Mouse (Mus musculus) midbrain, embryonic 14.5 days (tissue): ENCODE data around the gene Chml. TPM values are rescaled to one million over a fixed set of nuclear protein-coding genes. Genes with fewer than 3 reads are reported as not detected.

Experiments used
- ATAC-seq: fragments of 200-750 bp; cut with Nextera tagmentation; 2 replicates; pipeline ENCODE4 v1.8.0; 2017; ENCODE audit warnings: moderate number of reproducible peaks, moderate library complexity; ENCODE audit not compliant: low FRiP score, low TSS enrichment
- DNase-seq: peaks from one replicate; pipeline ENCODE4 v3.0.0-alpha.2; 2015
- H3K27ac ChIP-seq: fragments of 300-500 bp; sonication (generic); replicated peaks from 2 replicates; pipeline ENCODE4 v1.5.1; 2014; ENCODE audit warnings: mild to moderate bottlenecking, low read depth, low read length, moderate library complexity
- H3K27me3 ChIP-seq: fragments of 300-500 bp; sonication (generic); 2 replicates; pipeline ENCODE4 v1.6.1; 2014; ENCODE audit warnings: low read length, control low read depth, mixed read lengths; ENCODE audit not compliant: control insufficient read depth, insufficient read depth
- H3K36me3 ChIP-seq: fragments of 300-500 bp; sonication (generic); 2 replicates; pipeline ENCODE4 v1.6.1; 2014; ENCODE audit warnings: low read length, control low read depth; ENCODE audit not compliant: control insufficient read depth, insufficient read depth
- H3K4me1 ChIP-seq: fragments of 300-500 bp; sonication (generic); 2 replicates; pipeline ENCODE4 v1.6.1; 2014; ENCODE audit warnings: mild to moderate bottlenecking, antibody characterized with exemption, low read length, control low read depth; ENCODE audit not compliant: control insufficient read depth, insufficient read depth
- H3K4me2 ChIP-seq: fragments of 300-500 bp; sonication (generic); 2 replicates; pipeline ENCODE4 v1.6.1; 2014; ENCODE audit warnings: mild to moderate bottlenecking, low read length, moderate library complexity
- H3K4me3 ChIP-seq: fragments of 300-500 bp; sonication (generic); replicated peaks from 2 replicates; pipeline ENCODE4 v1.5.1; 2014; ENCODE audit warnings: low read depth, low read length
- H3K9ac ChIP-seq: fragments of 300-500 bp; sonication (generic); replicated peaks from 2 replicates; pipeline ENCODE4 v1.6.1; 2014; ENCODE audit warnings: mild to moderate bottlenecking, low read length, moderate library complexity
- H3K9me3 ChIP-seq: fragments of 300-500 bp; sonication (generic); 2 replicates; pipeline ENCODE4 v1.6.1; 2016; ENCODE audit warnings: low read length, control low read depth, mixed read lengths; ENCODE audit not compliant: control insufficient read depth
- WGBS: fragments of 180-500 bp; shearing (Covaris S2); extraction: QIAGEN DNeasy Blood & Tissue Kit; methylation state at CpG from one replicate; pipeline ENCODE4 v1.1.7; 2014; 5-methylcytosine and 5-hydroxymethylcytosine counted together
- polyA plus RNA-seq: library from polyadenylated mRNA; unstranded; fragments of >200 nt; fragmentation: Nextera tagmentation; extraction: Ambion mirVana; gene quantifications from 2 replicates; pipeline ENCODE4 v1.2.1, GENCODE M21; 2014

Chml gene
- polyA plus RNA-seq, 1 experiment from 2014 or later: 5.6 TPM

DNA sequence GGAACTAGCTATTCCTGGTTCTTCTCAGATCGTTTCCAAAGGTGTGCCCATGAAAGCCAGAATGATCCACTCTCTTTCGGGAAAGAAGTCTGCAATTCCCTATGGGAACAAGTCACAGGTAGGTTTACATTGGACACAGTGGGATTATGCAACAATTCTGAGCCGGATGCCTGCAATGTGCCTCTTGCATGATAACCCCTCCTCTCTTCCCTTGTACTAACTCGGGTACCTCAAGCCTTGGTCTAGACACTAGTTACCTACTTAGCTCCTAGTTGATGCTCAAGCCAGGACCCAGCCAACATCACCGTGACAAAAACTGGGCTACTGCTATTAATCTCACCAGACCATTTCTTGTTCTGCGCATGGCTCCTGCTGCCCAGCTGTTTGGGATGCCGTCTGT lies 53.6 kb downstream of the Chml start:
- H3K27ac ChIP-seq: no peak overlapping the region
- H3K4me2 ChIP-seq: no peak overlapping the region
- DNase-seq (no peak), ATAC-seq (no peak)
- WGBS: 87% methylated on average over 7 of the region's 7 CpGs
- H3K9me3 ChIP-seq: no peaks in the 10 kb centered on the region
- H3K27me3 ChIP-seq: no peaks in the 10 kb centered on the region
- H3K4me3 ChIP-seq: no peak overlapping the region
- H3K4me1 ChIP-seq: no peaks in the 10 kb centered on the region; the same call in 1 of the 2 replicates
- H3K36me3 ChIP-seq: no peaks in the 10 kb centered on the region
- no peak overlapping the region for H3K9ac ChIP-seq

DNA sequence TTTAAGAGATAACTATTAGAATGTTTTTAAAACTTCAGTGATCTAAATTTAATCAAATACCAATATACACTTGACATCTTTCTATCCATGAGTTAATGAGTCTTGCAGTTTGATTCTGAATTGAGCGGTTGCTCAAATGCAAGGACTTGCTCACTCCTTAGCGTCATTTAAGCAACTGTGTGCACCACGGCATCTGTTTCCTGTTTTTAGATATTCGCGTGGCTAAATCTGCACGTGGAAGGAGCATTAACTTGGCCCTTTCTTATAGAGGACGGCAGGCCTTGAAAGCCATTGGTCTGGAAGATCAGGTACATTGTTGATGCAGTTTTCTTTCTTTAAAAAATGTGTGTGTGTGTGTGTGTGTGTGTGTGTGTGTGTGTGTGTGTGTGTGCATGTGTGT lies 55.0 kb downstream of the Chml start:
- Histone ChIP-seq H3K4me1 (no peaks in the 10 kb centered on the region; the same call in 1 of the 2 replicates), H3K27ac (no peak overlapping the region), H3K9me3 (no peaks in the 10 kb centered on the region), H3K27me3 (no peaks in the 10 kb centered on the region), H3K9ac (no peak overlapping the region), H3K36me3 (no peaks in the 10 kb centered on the region), H3K4me3 (no peak overlapping the region), H3K4me2 (no peak overlapping the region)
- no peak for DNase-seq
- 81% methylated on average over 7 of the region's 7 CpGs for WGBS
- ATAC-seq: no peak

- 98% methylated on average over 14 of the region's 14 CpGs for WGBS
- no peak overlapping the region for H3K4me2 ChIP-seq
Observed at GRCm38 (mm10) chr1:175632470-175632869, 60.2 kb downstream of the Chml start.

More at GRCm38 (mm10) chr1:175632470-175632869, 60.2 kb downstream of the Chml start:
- Histone ChIP-seq H3K4me1 (no peaks in the 10 kb centered on the region; the same call in 1 of the 2 replicates), H3K4me3 (no peak overlapping the region), H3K27ac (no peak overlapping the region), H3K9me3 (no peaks in the 10 kb centered on the region), H3K27me3 (no peaks in the 10 kb centered on the region), H3K9ac (no peak overlapping the region), H3K36me3 (no peaks in the 10 kb centered on the region)
- DNase-seq: no peak
- ATAC-seq: no peak

Other genes with a start within 250 kb of the Chml start
- 33.8 and 35.0 TPM in 2 replicates for gene Rgs7, start 200.4 kb downstream of the Chml start, polyA plus RNA-seq
- gene Kmo, start 72.5 kb downstream of the Chml start, polyA plus RNA-seq: not detected in 2 replicates
- 81.5 and 87.7 TPM in 2 replicates for gene Fh1, start 67.3 kb downstream of the Chml start, polyA plus RNA-seq
- gene Opn3, start 125 bp downstream of the Chml start, polyA plus RNA-seq: 6.3 and 6.5 TPM in 2 replicates
- not detected in 2 replicates for gene Wdr64, start 5.7 kb upstream of the Chml start, polyA plus RNA-seq
- 6.4 and 17.1 TPM in 2 replicates for gene Exo1, start 187.7 kb upstream of the Chml start, polyA plus RNA-seq
- not detected in 2 replicates for gene Gm38100, start 227.4 kb upstream of the Chml start, polyA plus RNA-seq